Mouse (Mus musculus) c-Kit-negative CD71-positive TER-119-positive erythroid progenitor cells, embryonic 14.5 days (primary cell): ENCODE results near the gene Rdh9.

Source experiments
- DNase-seq: peaks from one replicate; pipeline ENCODE4 v3.0.0-alpha.2; 2013; ENCODE audit warnings: low read depth, low spot score

Rdh9 gene

GRCm38 (mm10) chr10:127840776-127841175, 64.6 kb downstream of the Rdh9 start:
- DNase-seq = no peak
